21 mouse cellular contexts compared by ENCODE assay signal in the genomic region with DNA sequence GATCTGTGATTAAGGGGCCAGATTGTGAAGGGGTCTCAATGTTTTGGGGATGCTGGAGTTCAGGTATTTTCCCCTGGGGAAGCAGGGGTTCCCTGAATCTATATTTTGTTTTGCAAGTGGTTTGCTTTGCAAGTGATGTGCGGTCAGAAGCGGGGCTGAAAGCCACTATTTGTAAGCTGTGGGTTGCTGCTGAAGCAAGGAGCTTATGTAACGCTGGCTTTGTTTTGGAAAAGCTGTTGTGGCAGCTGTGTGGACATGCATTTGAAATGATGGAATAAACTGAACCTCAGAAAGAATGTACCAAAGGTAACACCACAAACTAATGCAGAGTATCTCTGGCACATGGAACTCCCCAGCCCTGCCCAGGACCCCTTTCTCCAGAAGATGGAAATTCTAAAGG.
DNase-seq lines count a peak whose midpoint lies in the region; ATAC-seq and TF ChIP-seq lines count a peak whose summit lies in the region.
"Had no signal": no experiment of that assay in that cellular context is flagged by ENCODE, and none has a peak within 500 bp of the region (broad histone marks: within the 10 kb centered on the region; RNA-seq: fewer than 3 reads in every experiment).

No protein-coding gene starts in this region.

- H3K4me2 ChIP-seq in lung, embryonic 15.5 days, result no peak overlapping the region
- H3K4me2 ChIP-seq: intestine, embryonic 15.5 days; limb, embryonic 12.5 days; midbrain, embryonic 11.5 days had no signal

- no peaks in the 10 kb centered on the region for H3K9me3 ChIP-seq in lung, embryonic 15.5 days
- H3K9me3 ChIP-seq: intestine, embryonic 15.5 days; limb, embryonic 12.5 days had no signal

- H3K27me3 ChIP-seq in lung, embryonic 15.5 days, result no peaks in the 10 kb centered on the region
- H3K27me3 ChIP-seq: intestine, embryonic 15.5 days; limb, embryonic 12.5 days had no signal

- TF ChIP-seq CTCF in lung, adult 2 months (IDR thresholded peaks at IDR 0.05; ENCODE audit: insufficient read depth, low read length), result no peak

- peak; percentile 16 for DNase-seq in layer of hippocampus, adult 11-12 months (ENCODE audit: low spot score)
- no peak for DNase-seq in layer of hippocampus, postnatal 14 days (ENCODE audit: low spot score in 2 of 2)
- no peak for DNase-seq in lung, adult 2 months
- DNase-seq in kidney, postnatal 36 days, result no peak
- DNase-seq in testis, postnatal 10 days (ENCODE audit: low spot score), result no peak
- DNase-seq: adrenal gland, postnatal 36 days; cerebellum, adult 8-10 months; cerebellum, postnatal 25 days; kidney, adult 2 months; lung, postnatal 10 days had no signal

- no peak for ATAC-seq in lung, embryonic 15.5 days (ENCODE audit: borderline replicate concordance, extremely low read depth, low FRiP score, low TSS enrichment)
- ATAC-seq in granulocyte monocyte progenitor cell, adult 5-6 weeks (replicated peaks; ENCODE audit: poor library complexity, severe bottlenecking), result peak; percentile 60
- ATAC-seq: CD4-positive, CD25-positive, alpha-beta regulatory T cell, adult 4 months; forebrain, embryonic 14.5 days; hindbrain, postnatal 0 days; intestine, embryonic 15.5 days; midbrain, embryonic 16.5 days had no signal

- 88% methylated on average over 3 of the region's 3 CpGs for WGBS in lung, embryonic 15.5 days
- WGBS in lung, adult 2 months, result 72% methylated on average over 3 of the region's 3 CpGs

- H3K9ac ChIP-seq in lung, embryonic 15.5 days, result no peak overlapping the region
- H3K9ac ChIP-seq: intestine, embryonic 15.5 days; limb, embryonic 12.5 days had no signal

- H3K36me3 ChIP-seq in lung, embryonic 15.5 days, result no peaks in the 10 kb centered on the region
- H3K36me3 ChIP-seq: intestine, embryonic 15.5 days; limb, embryonic 12.5 days had no signal

- H3K27ac ChIP-seq in lung, embryonic 15.5 days, result 0 out of 2 replicates have a peak overlapping the region, but pooled peaks have one; percentile 16
- H3K27ac ChIP-seq: hindbrain, postnatal 0 days; intestine, embryonic 15.5 days; kidney, postnatal 0 days; left cerebral cortex, adult 2 months; limb, embryonic 12.5 days had no signal

- no peak for TF ChIP-seq POLR2A in lung, adult 2 months (IDR thresholded peaks at IDR 0.05; ENCODE audit: borderline replicate concordance, extremely low read depth, low read depth, low read length)

- H3K4me1 ChIP-seq in lung, embryonic 15.5 days, result peaks cover 5% of the 10 kb centered on the region
- peaks cover under 1% of the 10 kb centered on the region for H3K4me1 ChIP-seq in lung, adult 2 months (ENCODE audit: control insufficient read depth, insufficient read depth, low read length)

- H3K4me3 ChIP-seq in lung, embryonic 15.5 days, result no peak overlapping the region
- H3K4me3 ChIP-seq in lung, adult 2 months (replicated peaks; ENCODE audit: extremely low read depth, low read depth, low read length), result no peak overlapping the region
- H3K4me3 ChIP-seq: intestine, embryonic 15.5 days; left cerebral cortex, adult 2 months; limb, embryonic 12.5 days had no signal
